Mouse (Mus musculus): Measurements from ENCODE around the gene Rnf224.
A peak's percentile ranks its signal among the peaks of the same experiment; 100 is the strongest.

Rnf224 gene

GRCm38 (mm10) chr2:25225811-25226379, 10.7 kb downstream of the Rnf224 start:
- DNase-seq = no peak

GRCm38 (mm10) chr2:25224766-25225752, 11.5 kb downstream of the Rnf224 start:
- DNase-seq = peak; percentile 96 to 100

GRCm38 (mm10) chr2:25224492-25224765, 12.2 kb downstream of the Rnf224 start, which contains the start of gene Tubb4b:
TSS of gene Tubb4b (minus strand) at chr2:25224702.
- DNase-seq = no peak

GRCm38 (mm10) chr2:25223681-25224491, 12.7 kb downstream of the Rnf224 start:
- DNase-seq = peak; percentile 89 to 90

DNA sequence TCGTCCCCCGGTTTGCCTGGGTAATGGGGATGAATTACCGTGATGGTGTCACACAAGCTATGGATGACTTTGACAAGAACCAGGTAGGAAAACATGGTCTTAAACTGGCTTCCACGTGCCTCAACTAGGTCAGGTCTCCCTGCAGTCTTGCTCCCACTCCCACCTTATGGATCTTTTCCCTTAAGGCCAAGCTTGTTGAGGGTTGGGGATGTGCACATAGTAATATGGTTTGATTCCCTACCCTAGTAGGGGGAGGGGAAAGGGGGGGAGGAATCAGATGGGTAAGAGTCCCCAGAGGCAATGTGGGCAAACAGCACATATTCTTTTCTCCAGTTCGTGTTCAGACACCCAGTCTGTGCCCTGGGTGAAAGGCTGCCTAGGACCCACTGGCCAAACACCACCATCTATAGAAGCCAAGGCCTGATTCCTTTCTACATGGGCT, 15.2 kb downstream of the Rnf224 start:
- no peak for DNase-seq

- no peak for DNase-seq
Observed at GRCm38 (mm10) chr2:25218445-25218844, 18.1 kb downstream of the Rnf224 start, which contains the start of gene Fam166a. TSS of gene Fam166a (plus strand) at chr2:25218745.

DNA sequence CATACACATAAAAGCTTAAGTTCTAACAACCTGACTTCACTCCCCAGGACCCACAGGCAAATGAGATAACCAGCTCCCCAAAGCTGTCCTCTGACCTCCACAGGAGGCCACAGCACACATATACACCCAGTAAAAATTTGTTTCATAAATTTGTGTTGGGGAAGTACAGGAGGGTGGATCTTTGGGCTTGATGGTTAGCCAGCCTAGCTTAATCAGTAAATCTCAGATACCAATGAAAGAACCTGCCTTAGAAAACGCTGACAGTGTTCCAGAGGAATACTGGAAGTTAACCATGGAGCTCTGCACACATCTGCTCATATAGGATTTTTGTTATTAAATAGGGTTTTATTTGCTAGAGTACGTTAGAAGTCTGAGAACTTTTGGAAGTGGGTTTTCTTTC, 18.9 kb downstream of the Rnf224 start:
- DNase-seq = no peak

- DNase-seq = peak; percentile 72 to 80
Observed at GRCm38 (mm10) chr2:25214444-25214843, 22.1 kb downstream of the Rnf224 start, which contains the start of gene Stpg3. TSS of gene Stpg3 (minus strand) at chr2:25214637.

GRCm38 (mm10) chr2:25213266-25213865, 23.2 kb downstream of the Rnf224 start:
- DNase-seq = no peak

GRCm38 (mm10) chr2:25211121-25211670, 25.4 kb downstream of the Rnf224 start, which contains the start of gene Nelfb:
TSS of gene Nelfb (minus strand) at chr2:25211489.
- DNase-seq = peak; percentile 93 to 95

- DNase-seq = peak in 1 of 2 experiments; percentile 27
Observed at GRCm38 (mm10) chr2:25210686-25211085, 25.9 kb downstream of the Rnf224 start.

- peak in 1 of 2 experiments; percentile 36 for DNase-seq
Observed at GRCm38 (mm10) chr2:25207593-25207992, 29.0 kb downstream of the Rnf224 start.

DNA sequence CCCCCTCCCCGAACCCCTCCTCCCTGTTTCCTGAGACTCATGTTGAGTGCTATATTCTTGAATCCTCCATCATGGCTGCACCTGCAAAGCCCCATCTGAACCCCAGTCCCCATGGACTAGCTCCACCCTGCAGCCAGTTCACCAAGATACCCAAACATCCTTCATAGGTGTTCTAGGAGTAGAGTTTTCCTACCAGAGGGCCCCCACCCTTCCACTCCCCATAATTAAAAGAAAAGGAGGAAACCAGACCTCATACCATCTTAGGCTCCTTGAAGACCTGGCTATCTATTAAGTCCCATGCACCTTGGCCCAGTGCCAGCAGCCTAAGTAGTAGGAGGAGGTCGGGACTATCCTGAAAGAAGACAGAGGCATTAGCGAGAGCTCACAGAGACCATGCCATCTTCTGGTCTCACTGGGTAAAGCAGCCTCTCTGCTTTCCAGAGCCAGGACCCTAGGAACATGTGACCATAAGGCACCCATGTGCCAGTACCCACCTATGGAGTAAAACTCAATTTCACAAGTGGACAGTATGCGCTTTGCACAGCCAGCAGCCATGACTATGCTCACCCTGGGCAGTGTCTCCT, 32.9 kb downstream of the Rnf224 start:
- DNase-seq = peak in 1 of 2 experiments; percentile 61

DNA sequence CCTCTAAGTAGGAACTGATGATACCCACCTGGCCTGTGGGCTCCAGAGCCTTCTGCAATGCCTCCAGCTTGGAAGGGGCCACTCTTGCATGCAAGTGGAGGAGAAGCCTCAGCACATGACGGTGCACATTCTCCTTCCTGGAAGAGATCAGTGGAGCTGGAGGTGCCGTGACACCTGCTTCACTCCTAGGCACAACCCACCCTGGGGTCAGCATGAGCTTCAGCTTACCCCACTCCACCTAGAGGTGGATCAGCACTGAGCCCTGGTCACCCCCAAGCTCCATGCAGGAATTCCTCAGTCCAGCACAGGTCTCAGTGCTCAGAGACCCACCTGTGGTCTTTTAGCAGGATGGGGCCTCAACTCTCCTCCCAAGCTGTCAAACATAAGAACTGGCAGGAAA, 36.0 kb downstream of the Rnf224 start:
- DNase-seq = no peak

- no peak for DNase-seq
Observed at GRCm38 (mm10) chr2:25197946-25198345, 38.6 kb downstream of the Rnf224 start.

DNA sequence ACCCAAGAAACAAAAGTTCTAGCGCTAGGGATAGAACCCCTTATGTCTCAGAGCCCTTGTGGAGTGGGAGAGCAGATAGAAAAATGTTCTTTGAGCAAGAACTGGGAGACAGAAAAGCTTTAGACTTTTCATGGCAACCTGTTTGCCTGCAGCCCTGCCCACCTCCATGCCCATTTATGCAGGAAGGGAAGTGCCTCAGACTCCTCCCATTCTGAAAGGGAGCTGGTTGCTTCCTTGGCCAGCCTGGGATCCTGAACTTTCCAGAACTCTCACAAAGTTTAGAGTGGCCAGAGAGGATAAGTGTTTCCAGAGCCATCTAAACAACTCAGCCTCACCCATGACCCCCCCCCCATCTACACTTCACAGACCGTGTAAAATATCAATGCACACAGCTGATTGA, 39.4 kb downstream of the Rnf224 start:
- peak in 1 of 2 experiments; percentile 40 for DNase-seq

GRCm38 (mm10) chr2:25196172-25196954, 40.2 kb downstream of the Rnf224 start, which contains the start of gene Tor4a:
TSS of gene Tor4a (minus strand) at chr2:25196886.
- DNase-seq = peak; percentile 89 to 94

DNA sequence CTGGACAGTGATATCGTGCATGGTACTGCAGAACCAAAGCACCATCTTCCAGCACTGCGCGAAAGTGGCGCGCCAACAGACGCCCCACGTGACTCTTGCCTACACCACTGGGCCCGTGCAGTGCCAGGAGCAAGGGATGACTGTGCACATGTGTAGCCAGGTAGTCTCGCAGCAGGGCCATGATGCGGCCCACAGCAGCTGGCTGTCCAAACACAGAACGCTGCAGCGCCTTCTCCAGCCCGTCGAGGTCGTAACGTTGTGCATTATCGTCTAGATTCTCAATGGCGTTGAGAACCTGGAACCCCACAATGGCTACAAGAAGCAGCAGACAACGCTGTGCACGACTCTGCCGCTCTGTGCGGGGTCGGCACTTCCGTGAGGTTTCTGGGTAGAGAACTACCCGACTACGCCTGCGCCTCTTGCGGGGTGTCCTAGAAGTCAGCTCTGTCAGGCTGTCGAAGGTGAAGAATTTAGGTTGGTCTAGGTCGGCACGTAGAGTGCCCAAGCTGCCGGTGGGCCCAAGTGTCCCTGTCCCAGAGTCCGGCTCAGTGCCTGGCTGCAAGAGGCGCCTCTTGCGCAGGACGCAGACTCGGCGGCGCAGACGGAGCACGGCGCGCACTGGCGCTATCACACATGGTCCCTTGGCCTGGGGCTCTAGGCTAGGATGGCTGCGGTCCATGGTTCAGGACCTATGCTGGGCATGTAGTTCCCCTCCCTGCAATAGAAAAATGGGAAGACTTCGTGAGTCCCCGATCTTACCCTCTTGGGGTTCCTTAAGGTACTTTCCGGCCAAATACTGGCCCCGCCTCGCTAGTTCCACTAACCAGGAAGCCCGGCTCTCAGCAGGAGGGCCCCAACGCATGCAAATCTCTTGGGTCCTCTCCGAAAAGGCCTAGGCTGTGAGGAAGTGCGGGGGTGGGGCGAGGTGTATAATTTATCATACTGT, 41.1 kb downstream of the Rnf224 start:
- peak; percentile 89 to 90 for DNase-seq

DNA sequence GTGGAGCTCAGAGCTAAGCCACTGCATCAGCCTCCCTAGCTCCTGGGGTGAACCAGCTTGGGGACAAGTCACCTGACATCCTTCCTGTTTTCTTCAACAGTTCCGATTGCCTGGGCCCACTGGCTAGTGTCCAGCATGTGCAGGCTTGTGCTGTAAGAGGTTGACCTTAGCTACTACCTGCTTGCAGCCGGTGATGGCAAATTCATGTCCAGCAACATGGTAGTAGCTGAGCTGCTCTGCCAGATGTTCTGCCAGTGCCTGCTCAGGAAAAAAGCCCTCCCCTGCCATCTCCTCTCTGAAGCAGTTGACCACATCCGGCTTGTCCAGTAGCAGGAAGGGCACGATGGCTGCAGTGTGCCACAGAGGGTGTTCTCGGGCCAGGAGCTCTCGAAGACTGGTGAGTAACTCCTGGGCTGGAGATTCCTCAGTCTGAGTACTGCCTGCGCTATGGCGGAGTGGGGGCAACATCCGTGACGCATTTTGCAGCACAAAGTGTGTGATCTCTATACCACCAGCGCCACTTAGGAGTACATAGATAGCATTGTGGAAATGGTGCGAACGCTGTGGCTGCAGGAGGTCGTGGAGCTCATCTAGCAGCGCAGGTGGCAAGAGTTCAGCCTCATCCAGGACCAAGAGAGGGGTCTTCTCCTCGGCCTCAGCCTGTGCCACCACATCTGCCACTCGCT, 42.0 kb downstream of the Rnf224 start:
- DNase-seq = peak in 1 of 2 experiments; percentile 42

Data from kidney, postnatal 36 days (tissue).